Mouse (Mus musculus): Measurements from ENCODE around the gene Cracr2a. TPM values are rescaled to one million over a fixed set of nuclear protein-coding genes. Genes with fewer than 3 reads are reported as not detected.

Gene Cracr2a
- polyA plus RNA-seq, 1 experiment from 2014 or later, result 0.32 TPM

DNA sequence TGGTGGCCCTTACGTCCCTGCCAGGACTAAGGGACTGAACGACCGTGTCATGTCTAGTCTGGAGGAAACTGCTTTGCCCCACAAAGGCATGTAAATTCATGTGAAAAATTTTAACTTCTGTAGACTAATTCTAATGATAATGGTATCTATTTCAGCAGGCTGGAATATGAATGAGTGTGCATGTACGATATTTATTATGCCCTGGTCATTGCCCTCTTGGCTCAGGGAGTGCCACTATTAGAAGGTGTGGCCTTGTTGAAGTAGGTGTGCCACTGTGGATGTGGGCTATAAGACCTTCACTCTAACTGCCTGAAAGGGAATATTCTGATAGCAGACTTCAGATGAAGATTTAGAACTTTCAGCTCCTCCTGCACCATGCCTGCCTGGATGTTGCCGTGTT is 28.8 kb upstream of the Cracr2a start:
- Histone ChIP-seq H3K4me2 (ENCODE audit: low read length) (no peak overlapping the region), H3K4me3 (replicated peaks; ENCODE audit: low read length) (no peak overlapping the region), H3K27ac (ENCODE audit: low read length) (no peak overlapping the region), H3K27me3 (replicated peaks; ENCODE audit: control insufficient read depth, insufficient read depth, low read length) (no peaks in the 10 kb centered on the region), H3K36me3 (ENCODE audit: control insufficient read depth, insufficient read depth) (no peaks in the 10 kb centered on the region), H3K9me3 (ENCODE audit: control insufficient read depth, low read length) (no peaks in the 10 kb centered on the region), H3K4me1 (replicated peaks; ENCODE audit: control insufficient read depth, insufficient read depth, low read length) (peaks cover 5% of the 10 kb centered on the region), H3K9ac (replicated peaks; ENCODE audit: low read depth, low read length) (no peak overlapping the region)
- 88% methylated on average over 5 of the region's 5 CpGs for WGBS
- ATAC-seq, result no peak

DNA sequence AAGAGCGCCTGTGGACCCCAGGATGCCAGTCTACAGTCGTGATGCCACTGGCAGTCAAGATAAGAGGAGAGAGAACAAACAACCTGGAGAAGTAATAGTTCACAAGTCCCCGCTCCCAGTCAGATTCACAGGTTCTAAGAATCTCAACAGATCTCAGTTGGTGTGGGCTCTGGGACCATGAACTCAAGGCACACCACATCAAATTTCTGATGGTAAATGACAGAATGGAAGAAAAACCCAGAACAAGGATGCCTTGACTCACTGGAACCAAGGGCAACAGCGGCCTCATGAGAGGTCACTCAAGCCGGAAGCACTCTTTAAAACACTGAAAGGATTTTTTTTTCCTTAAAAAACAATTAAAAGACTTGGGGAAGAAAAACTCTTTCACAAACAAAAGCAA is 27.4 kb upstream of the Cracr2a start:
- H3K27me3 ChIP-seq (replicated peaks; ENCODE audit: control insufficient read depth, insufficient read depth, low read length), result no peaks in the 10 kb centered on the region
- WGBS, result 86% methylated on average over 5 of the region's 5 CpGs
- no peaks in the 10 kb centered on the region for H3K9me3 ChIP-seq (ENCODE audit: control insufficient read depth, low read length)
- no peak overlapping the region for H3K4me2 ChIP-seq (ENCODE audit: low read length)
- no peak for ATAC-seq
- no peak overlapping the region for H3K9ac ChIP-seq (replicated peaks; ENCODE audit: low read depth, low read length)
- no peak overlapping the region for H3K4me3 ChIP-seq (replicated peaks; ENCODE audit: low read length)
- no peaks in the 10 kb centered on the region for H3K36me3 ChIP-seq (ENCODE audit: control insufficient read depth, insufficient read depth)
- peaks cover 5% of the 10 kb centered on the region for H3K4me1 ChIP-seq (replicated peaks; ENCODE audit: control insufficient read depth, insufficient read depth, low read length)
- H3K27ac ChIP-seq (ENCODE audit: low read length), result no peak overlapping the region

DNA sequence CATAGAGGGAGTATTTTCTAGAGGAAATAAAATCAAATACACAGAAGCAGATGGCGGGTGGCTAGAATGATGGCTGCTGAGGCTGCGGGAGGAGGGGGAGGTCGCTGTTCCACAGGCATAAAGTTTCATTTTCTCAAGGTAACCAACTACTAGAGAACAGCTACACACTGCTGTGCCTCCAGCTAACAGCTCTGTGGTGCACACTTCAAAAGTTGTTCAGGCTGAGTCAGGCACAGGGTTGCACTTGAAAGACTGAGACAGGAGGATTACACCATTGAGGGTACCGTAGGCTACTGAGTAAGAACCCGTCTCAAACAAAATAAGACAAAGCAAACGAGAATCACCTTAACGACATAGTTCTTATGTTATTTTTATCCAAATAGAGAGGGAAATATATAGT is 24.1 kb upstream of the Cracr2a start:
- Histone ChIP-seq H3K36me3 (ENCODE audit: control insufficient read depth, insufficient read depth) (no peaks in the 10 kb centered on the region), H3K9ac (replicated peaks; ENCODE audit: low read depth, low read length) (no peak overlapping the region), H3K4me2 (ENCODE audit: low read length) (no peak overlapping the region), H3K4me3 (replicated peaks; ENCODE audit: low read length) (no peak overlapping the region), H3K27me3 (replicated peaks; ENCODE audit: control insufficient read depth, insufficient read depth, low read length) (no peaks in the 10 kb centered on the region), H3K27ac (ENCODE audit: low read length) (no peak overlapping the region), H3K4me1 (replicated peaks; ENCODE audit: control insufficient read depth, insufficient read depth, low read length) (no peaks in the 10 kb centered on the region), H3K9me3 (ENCODE audit: control insufficient read depth, low read length) (no peaks in the 10 kb centered on the region)
- ATAC-seq, result no peak
- 63% methylated on average over 7 of the region's 7 CpGs for WGBS

DNA sequence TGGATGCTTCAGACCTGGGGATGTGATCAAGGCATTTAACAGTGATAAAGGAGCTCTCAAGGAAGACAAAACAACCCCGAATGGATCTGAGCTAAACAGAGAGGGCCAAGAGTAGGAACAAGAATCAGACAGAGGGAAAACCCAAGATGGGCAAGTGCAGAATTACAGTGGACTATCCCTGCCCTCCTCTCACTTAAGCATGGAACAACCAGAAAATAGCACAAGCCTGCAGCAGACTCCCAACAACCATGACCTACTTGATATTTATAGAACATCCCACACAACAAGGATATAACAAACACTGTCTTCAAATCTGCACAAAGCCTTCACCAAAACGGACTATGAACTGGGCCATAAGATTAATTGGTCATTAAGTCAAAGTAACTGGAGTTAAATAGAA is 23.0 kb upstream of the Cracr2a start:
- no peaks in the 10 kb centered on the region for H3K36me3 ChIP-seq (ENCODE audit: control insufficient read depth, insufficient read depth)
- H3K4me3 ChIP-seq (replicated peaks; ENCODE audit: low read length), result no peak overlapping the region
- no peak overlapping the region for H3K9ac ChIP-seq (replicated peaks; ENCODE audit: low read depth, low read length)
- H3K9me3 ChIP-seq (ENCODE audit: control insufficient read depth, low read length), result no peaks in the 10 kb centered on the region
- no peaks in the 10 kb centered on the region for H3K4me1 ChIP-seq (replicated peaks; ENCODE audit: control insufficient read depth, insufficient read depth, low read length)
- H3K27me3 ChIP-seq (replicated peaks; ENCODE audit: control insufficient read depth, insufficient read depth, low read length), result no peaks in the 10 kb centered on the region
- no peak overlapping the region for H3K4me2 ChIP-seq (ENCODE audit: low read length)
- no peak for ATAC-seq
- H3K27ac ChIP-seq (ENCODE audit: low read length), result no peak overlapping the region
- 68% methylated on average over 2 of the region's 2 CpGs for WGBS

DNA sequence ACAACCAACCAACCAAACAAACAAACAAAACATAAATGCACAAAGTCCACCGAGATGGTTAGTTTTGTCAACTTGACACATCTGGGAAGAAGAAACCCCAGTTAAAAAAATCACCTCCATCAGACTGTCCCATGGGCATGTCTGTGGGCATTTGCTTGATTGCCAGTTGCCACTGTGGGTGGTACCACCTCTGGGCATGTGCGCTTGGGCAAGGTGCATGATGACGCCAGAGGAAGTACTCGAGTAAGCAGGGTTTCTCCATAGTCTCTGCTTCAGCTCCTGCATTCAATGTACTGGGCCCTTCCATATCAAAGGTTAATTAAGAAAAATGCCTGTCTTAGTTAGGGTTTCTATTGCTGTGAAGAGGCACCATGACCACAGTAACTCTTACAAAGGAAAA is 21.9 kb upstream of the Cracr2a start:
- Histone ChIP-seq H3K9me3 (ENCODE audit: control insufficient read depth, low read length) (no peaks in the 10 kb centered on the region), H3K27me3 (replicated peaks; ENCODE audit: control insufficient read depth, insufficient read depth, low read length) (no peaks in the 10 kb centered on the region), H3K4me1 (replicated peaks; ENCODE audit: control insufficient read depth, insufficient read depth, low read length) (no peaks in the 10 kb centered on the region), H3K36me3 (ENCODE audit: control insufficient read depth, insufficient read depth) (no peaks in the 10 kb centered on the region), H3K9ac (replicated peaks; ENCODE audit: low read depth, low read length) (no peak overlapping the region), H3K4me2 (ENCODE audit: low read length) (no peak overlapping the region), H3K4me3 (replicated peaks; ENCODE audit: low read length) (no peak overlapping the region), H3K27ac (ENCODE audit: low read length) (no peak overlapping the region)
- ATAC-seq, result no peak
- WGBS, result 91% methylated on average over 4 of the region's 4 CpGs

DNA sequence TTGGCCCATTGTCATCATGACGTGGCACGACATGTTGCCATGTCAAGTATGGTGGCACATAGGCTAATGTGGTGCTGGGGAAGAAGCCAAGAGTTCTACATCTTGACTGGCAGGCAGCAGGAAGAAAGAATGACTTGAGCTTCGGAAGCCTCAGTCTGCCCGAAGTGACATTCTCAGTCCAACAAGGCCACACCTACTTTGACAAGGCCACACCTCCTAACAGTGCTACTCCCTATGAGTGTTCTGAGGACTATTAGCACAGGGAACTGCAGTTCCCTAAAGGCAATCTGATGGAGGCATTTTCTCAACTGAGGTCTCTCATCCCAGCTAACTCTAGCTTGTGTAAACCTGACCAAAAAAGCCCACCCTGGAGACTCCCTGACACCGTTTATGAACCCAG is 21.5 kb upstream of the Cracr2a start:
- H3K27ac ChIP-seq (ENCODE audit: low read length), result no peak overlapping the region
- H3K36me3 ChIP-seq (ENCODE audit: control insufficient read depth, insufficient read depth), result no peaks in the 10 kb centered on the region
- WGBS, result 62% methylated on average over 5 of the region's 5 CpGs
- no peak overlapping the region for H3K4me3 ChIP-seq (replicated peaks; ENCODE audit: low read length)
- no peaks in the 10 kb centered on the region for H3K4me1 ChIP-seq (replicated peaks; ENCODE audit: control insufficient read depth, insufficient read depth, low read length)
- H3K27me3 ChIP-seq (replicated peaks; ENCODE audit: control insufficient read depth, insufficient read depth, low read length), result no peaks in the 10 kb centered on the region
- H3K9me3 ChIP-seq (ENCODE audit: control insufficient read depth, low read length), result no peaks in the 10 kb centered on the region
- no peak for ATAC-seq
- no peak overlapping the region for H3K9ac ChIP-seq (replicated peaks; ENCODE audit: low read depth, low read length)
- H3K4me2 ChIP-seq (ENCODE audit: low read length), result no peak overlapping the region

DNA sequence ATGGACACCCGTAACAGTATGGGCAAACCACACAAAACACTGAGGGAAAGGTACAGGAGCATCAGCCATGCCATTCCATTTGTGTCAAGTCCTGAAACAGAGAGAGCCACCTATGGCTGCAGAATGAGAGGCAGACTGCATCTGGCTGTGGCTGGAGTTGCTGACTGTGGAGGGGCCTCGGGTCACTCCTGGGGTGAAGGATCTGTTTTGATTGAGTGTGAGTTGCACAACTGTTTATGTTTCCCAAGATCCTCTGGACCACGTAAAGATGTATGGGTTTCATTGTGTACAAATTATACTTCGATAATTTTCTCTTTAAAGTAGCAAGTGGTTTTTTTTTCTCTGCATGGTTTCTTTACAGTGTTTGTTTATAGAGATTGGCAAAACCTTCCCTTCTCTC is 20.6 kb upstream of the Cracr2a start:
- Histone ChIP-seq H3K4me2 (ENCODE audit: low read length) (no peak overlapping the region), H3K27ac (ENCODE audit: low read length) (no peak overlapping the region), H3K36me3 (ENCODE audit: control insufficient read depth, insufficient read depth) (no peaks in the 10 kb centered on the region), H3K9me3 (ENCODE audit: control insufficient read depth, low read length) (no peaks in the 10 kb centered on the region), H3K9ac (replicated peaks; ENCODE audit: low read depth, low read length) (no peak overlapping the region), H3K4me3 (replicated peaks; ENCODE audit: low read length) (no peak overlapping the region), H3K27me3 (replicated peaks; ENCODE audit: control insufficient read depth, insufficient read depth, low read length) (no peaks in the 10 kb centered on the region), H3K4me1 (replicated peaks; ENCODE audit: control insufficient read depth, insufficient read depth, low read length) (no peaks in the 10 kb centered on the region)
- WGBS, result 78% methylated on average over 4 of the region's 4 CpGs
- ATAC-seq, result no peak

DNA sequence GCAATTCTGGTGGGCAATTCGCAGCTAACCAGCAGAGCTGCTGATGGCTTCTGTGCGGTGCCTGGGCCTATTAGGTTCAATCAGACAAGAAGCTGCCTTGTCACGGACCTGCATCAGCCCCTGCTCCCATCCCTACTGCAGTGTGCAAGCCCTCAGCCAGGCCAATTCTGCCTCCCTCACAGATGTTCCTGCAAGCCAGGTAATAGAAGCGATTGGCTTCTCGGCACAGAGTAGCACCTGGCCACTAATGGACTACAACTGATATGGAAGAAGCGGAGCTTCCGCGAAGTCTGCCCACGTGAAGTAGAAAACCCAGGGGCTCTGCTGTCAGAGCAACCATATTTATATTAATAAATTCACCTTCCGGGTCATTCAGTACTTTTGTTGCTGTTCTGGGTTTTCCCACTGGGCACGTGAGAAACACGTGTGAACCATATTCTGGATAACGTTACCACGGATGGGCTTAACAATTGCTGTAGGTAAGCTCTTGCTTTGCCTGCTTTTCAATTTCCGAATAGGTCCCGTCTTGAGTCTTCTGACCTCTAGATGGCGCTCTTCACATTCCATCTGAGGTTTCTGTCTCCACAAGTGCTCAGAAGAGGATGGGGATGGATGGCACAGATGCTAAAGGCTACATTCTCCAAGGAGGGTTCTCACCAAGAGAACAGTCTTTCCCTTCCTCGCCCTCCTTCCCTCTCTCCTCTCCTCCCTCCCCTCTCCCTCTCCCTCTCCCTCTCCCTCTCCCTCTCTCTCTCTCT is 19.3 kb upstream of the Cracr2a start:
- Histone ChIP-seq H3K4me3 (replicated peaks; ENCODE audit: low read length) (no peak overlapping the region), H3K27ac (ENCODE audit: low read length) (no peak overlapping the region), H3K9me3 (ENCODE audit: control insufficient read depth, low read length) (no peaks in the 10 kb centered on the region), H3K36me3 (ENCODE audit: control insufficient read depth, insufficient read depth) (no peaks in the 10 kb centered on the region), H3K4me1 (replicated peaks; ENCODE audit: control insufficient read depth, insufficient read depth, low read length) (peaks cover 2% of the 10 kb centered on the region; the same call in 1 of the 2 replicates), H3K4me2 (ENCODE audit: low read length) (no peak overlapping the region), H3K9ac (replicated peaks; ENCODE audit: low read depth, low read length) (no peak overlapping the region), H3K27me3 (replicated peaks; ENCODE audit: control insufficient read depth, insufficient read depth, low read length) (no peaks in the 10 kb centered on the region)
- peak; percentile 85 for ATAC-seq
- 39% methylated on average over 18 of the region's 18 CpGs for WGBS

DNA sequence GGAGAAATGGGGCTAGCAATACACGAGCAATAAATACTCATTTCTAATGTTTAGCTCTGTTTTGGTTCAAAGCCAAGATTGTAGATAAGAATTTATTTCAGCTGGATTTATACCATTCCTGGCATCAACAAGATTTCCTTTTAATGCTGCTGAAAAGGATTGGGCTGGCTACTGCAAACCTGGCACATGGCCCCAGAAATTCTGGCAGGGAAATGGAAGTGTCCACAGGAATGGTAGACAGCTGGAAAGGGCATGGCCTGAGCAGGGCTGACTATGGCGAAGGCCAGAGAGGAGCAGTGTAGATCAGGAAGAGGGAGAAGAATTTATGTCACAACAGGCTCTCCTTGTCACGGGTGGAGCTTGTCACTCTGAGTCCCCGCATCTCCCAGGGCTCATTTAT is 14.5 kb upstream of the Cracr2a start:
- Histone ChIP-seq H3K9ac (replicated peaks; ENCODE audit: low read depth, low read length) (no peak overlapping the region), H3K36me3 (ENCODE audit: control insufficient read depth, insufficient read depth) (no peaks in the 10 kb centered on the region), H3K27ac (ENCODE audit: low read length) (no peak overlapping the region), H3K4me1 (replicated peaks; ENCODE audit: control insufficient read depth, insufficient read depth, low read length) (peaks cover 3% of the 10 kb centered on the region; the same call in 1 of the 2 replicates), H3K9me3 (ENCODE audit: control insufficient read depth, low read length) (no peaks in the 10 kb centered on the region), H3K4me2 (ENCODE audit: low read length) (no peak overlapping the region), H3K27me3 (replicated peaks; ENCODE audit: control insufficient read depth, insufficient read depth, low read length) (no peaks in the 10 kb centered on the region), H3K4me3 (replicated peaks; ENCODE audit: low read length) (no peak overlapping the region)
- 54% methylated on average over 4 of the region's 4 CpGs for WGBS
- ATAC-seq, result 0 out of 2 replicates have a peak, but pooled peaks have one; percentile 20

DNA sequence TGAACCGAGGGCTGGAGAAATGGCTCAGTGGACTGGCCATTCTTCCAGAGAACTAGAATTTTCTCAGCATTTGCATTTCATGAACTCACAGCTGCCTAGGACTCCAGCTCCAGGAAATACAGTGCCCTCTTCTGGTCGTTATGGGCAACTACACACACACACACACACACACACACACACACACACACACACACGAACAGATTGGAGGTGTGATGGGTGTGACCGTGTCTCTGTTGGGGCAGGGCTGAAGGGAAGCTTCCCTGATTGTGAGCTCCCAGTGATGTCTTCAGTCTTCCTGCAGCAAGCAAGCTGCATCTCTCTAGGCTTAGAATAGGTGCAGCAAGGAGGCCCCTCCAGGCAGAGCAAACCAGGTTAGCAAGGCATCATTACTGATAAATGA is 8.2 kb upstream of the Cracr2a start:
- 82% methylated on average over 4 of the region's 4 CpGs for WGBS
- ATAC-seq, result no peak
- Histone ChIP-seq H3K36me3 (ENCODE audit: control insufficient read depth, insufficient read depth) (no peaks in the 10 kb centered on the region), H3K9ac (replicated peaks; ENCODE audit: low read depth, low read length) (no peak overlapping the region), H3K4me1 (replicated peaks; ENCODE audit: control insufficient read depth, insufficient read depth, low read length) (no peaks in the 10 kb centered on the region), H3K4me2 (ENCODE audit: low read length) (no peak overlapping the region), H3K4me3 (replicated peaks; ENCODE audit: low read length) (no peak overlapping the region), H3K27ac (ENCODE audit: low read length) (no peak overlapping the region), H3K27me3 (replicated peaks; ENCODE audit: control insufficient read depth, insufficient read depth, low read length) (no peaks in the 10 kb centered on the region), H3K9me3 (ENCODE audit: control insufficient read depth, low read length) (no peaks in the 10 kb centered on the region)
